Mouse (Mus musculus) left cerebral cortex, postnatal 14 days (tissue): ENCODE results near the gene Prickle1. TPM values are rescaled to one million over a fixed set of nuclear protein-coding genes. Genes with fewer than 3 reads are reported as not detected.

Source experiments
- DNase-seq, 2 experiments: peaks; one replicate each; pipeline ENCODE4 v3.0.0; 2021 to 2022; ENCODE audit warnings: low spot score in 2 of 2, mixed read lengths in 1 of 2
- intact Hi-C: fragments of 180-260 bp; cut with DNase I; formaldehyde crosslinking; loops from one replicate; pipeline ENCODE4 v1.15.1; 2025
- total RNA-seq, 2 experiments: library from RNA; stranded (reverse); gene quantifications; 2 replicates each; pipeline ENCODE4 v1.2.3; 2021

Gene Prickle1
- total RNA-seq, 2 experiments from 2014 or later, result 81.9 to 86.6 TPM

- intact Hi-C loops, result no loop called here
- peak in 1 of 2 experiments; percentile 46 for DNase-seq
Observed at GRCm38 (mm10) chr15:93479445-93479844, 116.2 kb downstream of the Prickle1 start.

GRCm38 (mm10) chr15:93478676-93479075 is 117.0 kb downstream of the Prickle1 start:
- DNase-seq, result no peak
- intact Hi-C loops, result no loop called here

- no peak for DNase-seq
- intact Hi-C loops, result no loop called here
Observed at GRCm38 (mm10) chr15:93477729-93478128, 118.0 kb downstream of the Prickle1 start.

- intact Hi-C loops, result no loop called here
- no peak for DNase-seq
Observed at GRCm38 (mm10) chr15:93475688-93476087, 120.0 kb downstream of the Prickle1 start.

- intact Hi-C loops, result no loop called here
- DNase-seq, result peak in 1 of 2 experiments; percentile 28
Observed at GRCm38 (mm10) chr15:93474277-93474676, 121.4 kb downstream of the Prickle1 start.

GRCm38 (mm10) chr15:93472089-93472488 is 123.6 kb downstream of the Prickle1 start:
- no peak for DNase-seq
- intact Hi-C loops, result no loop called here

- intact Hi-C loops, result no loop called here
- DNase-seq, result no peak
Observed at GRCm38 (mm10) chr15:93471651-93472050, 124.0 kb downstream of the Prickle1 start.

GRCm38 (mm10) chr15:93461066-93461465 is 134.6 kb downstream of the Prickle1 start:
- DNase-seq, result no peak
- intact Hi-C loops, result no loop called here

GRCm38 (mm10) chr15:93459422-93459821 is 136.3 kb downstream of the Prickle1 start:
- intact Hi-C loops, result no loop called here

GRCm38 (mm10) chr15:93456005-93456404 is 139.7 kb downstream of the Prickle1 start:
- intact Hi-C loops, result no loop called here

More at GRCm38 (mm10) chr15:93459422-93459821, 136.3 kb downstream of the Prickle1 start:
- no peak for DNase-seq

GRCm38 (mm10) chr15:93453296-93453695 is 142.4 kb downstream of the Prickle1 start:
- intact Hi-C loops, result no loop called here
- DNase-seq, result no peak

More at GRCm38 (mm10) chr15:93456005-93456404, 139.7 kb downstream of the Prickle1 start:
- no peak for DNase-seq

Other genes starting within 250 kb of the Prickle1 start
- 10 to 100 TPM; 75.2 to 83.9 TPM for gene Zcrb1, start 197.6 kb downstream of the Prickle1 start, total RNA-seq
- 10 to 100 TPM; 34.8 to 37.3 TPM for gene Pphln1, start 197.5 kb downstream of the Prickle1 start, total RNA-seq